In genomic region chr1:119051938-119052551, GRCm38 (mm10) we compare ENCODE assay signal across 8 mouse cellular contexts. TPM values are rescaled to one million over a fixed set of nuclear protein-coding genes. Genes with fewer than 3 reads are reported as not detected.
DNase-seq lines count a peak whose midpoint lies in the region; ATAC-seq and TF ChIP-seq lines count a peak whose summit lies in the region.

No protein-coding gene starts in this region.

- peak overlapping the region; percentile 69 for H3K4me3 ChIP-seq in embryonic facial prominence, embryonic 12.5 days
- peak overlapping the region; percentile 39 for H3K4me3 ChIP-seq in hindbrain, postnatal 0 days (ENCODE audit: low read length)
- H3K4me3 ChIP-seq in myocyte: peak overlapping the region; percentile 24
- no peak overlapping the region for H3K4me3 ChIP-seq in thymus, adult 2 months (ENCODE audit: control insufficient read depth, insufficient read depth, low read length)

- H3K27me3 ChIP-seq in embryonic facial prominence, embryonic 12.5 days: no peaks in the 10 kb centered on the region
- H3K27me3 ChIP-seq in hindbrain, postnatal 0 days (ENCODE audit: insufficient read depth, low read length): 0 out of 2 replicates have a peak, but pooled peaks cover 12% of the 10 kb centered on the region
- H3K27me3 ChIP-seq in myocyte (ENCODE audit: control insufficient read depth, insufficient read depth, insufficient read length): peaks cover 12% of the 10 kb centered on the region
- peaks cover 13% of the 10 kb centered on the region; the same call in 1 of the 2 replicates for H3K27me3 ChIP-seq in thymus, adult 2 months (ENCODE audit: control insufficient read depth, insufficient read depth, low read length)

- H3ac ChIP-seq in myocyte (ENCODE audit: control insufficient read depth, insufficient read length): no peak overlapping the region

- peaks cover 51% of the 10 kb centered on the region for H3K4me1 ChIP-seq in embryonic facial prominence, embryonic 12.5 days
- H3K4me1 ChIP-seq in hindbrain, postnatal 0 days (ENCODE audit: insufficient read depth, low read length): peaks cover 16% of the 10 kb centered on the region
- H3K4me1 ChIP-seq in thymus, adult 2 months (replicated peaks; ENCODE audit: control insufficient read depth, insufficient read depth, low read length): peaks cover 6% of the 10 kb centered on the region

- H3K36me3 ChIP-seq in embryonic facial prominence, embryonic 12.5 days: no peaks in the 10 kb centered on the region
- H3K36me3 ChIP-seq in hindbrain, postnatal 0 days (ENCODE audit: insufficient read depth, low read length): no peaks in the 10 kb centered on the region
- no peaks in the 10 kb centered on the region for H3K36me3 ChIP-seq in myocyte (ENCODE audit: control insufficient read depth, insufficient read depth)
- no peaks in the 10 kb centered on the region for H3K36me3 ChIP-seq in thymus, adult 2 months (ENCODE audit: control insufficient read depth, insufficient read depth, low read length)

- peak overlapping the region; percentile 77 for H3K4me2 ChIP-seq in embryonic facial prominence, embryonic 12.5 days (replicated peaks)
- H3K4me2 ChIP-seq in hindbrain, postnatal 0 days (ENCODE audit: low read depth, low read length): peak overlapping the region; percentile 91
- H3K4me2 ChIP-seq in myocyte (ENCODE audit: low read depth): peak overlapping the region; percentile 75

- no peak for TF ChIP-seq POLR2A in myocyte (IDR thresholded peaks at IDR 0.05; ENCODE audit: insufficient read length, low read depth)
- no peak for TF ChIP-seq POLR2A in thymus, adult 2 months (IDR thresholded peaks at IDR 0.05; ENCODE audit: control insufficient read depth, extremely low read depth, insufficient read depth, low read length, poor library complexity)

- no peak for TF ChIP-seq CTCF in hindbrain, postnatal 0 days (IDR thresholded peaks at IDR 0.05; ENCODE audit: low read depth)
- no peak for TF ChIP-seq CTCF in thymus, adult 2 months (IDR thresholded peaks at IDR 0.05; ENCODE audit: borderline replicate concordance, control insufficient read depth, extremely low read depth, insufficient read depth, low read length, poor library complexity)

- no peak for ATAC-seq in embryonic facial prominence, embryonic 12.5 days (ENCODE audit: insufficient number of reproducible peaks, insufficient read depth, low FRiP score, low TSS enrichment)
- no peak for ATAC-seq in hindbrain, postnatal 0 days

- no peaks in the 10 kb centered on the region for H3K9me3 ChIP-seq in embryonic facial prominence, embryonic 12.5 days
- no peaks in the 10 kb centered on the region for H3K9me3 ChIP-seq in hindbrain, postnatal 0 days (ENCODE audit: low read length)

- peak overlapping the region; percentile 79 for H3K9ac ChIP-seq in embryonic facial prominence, embryonic 12.5 days
- H3K9ac ChIP-seq in hindbrain, postnatal 0 days (replicated peaks; ENCODE audit: low read length): peak overlapping the region; percentile 57

- intact Hi-C loops in left cerebral cortex, postnatal 4 days (cut with DNase I): no loop called here
- intact Hi-C loops in left cerebral cortex, postnatal 36 days (cut with DNase I): loop anchor here (5.0 kb wide), 1 partner anchor 145 kb away; no protein-coding TSS in a partner anchor

- DNase-seq in left cerebral cortex, postnatal 4 days: peak; percentile 52
- DNase-seq in left cerebral cortex, postnatal 36 days (ENCODE audit: low spot score in 2 of 2): no peak
- DNase-seq in hindbrain, postnatal 0 days (ENCODE audit: low spot score): peak; percentile 62
- no peak for DNase-seq in thymus, adult 2 months
- DNase-seq in layer of hippocampus, postnatal 10 days (ENCODE audit: low spot score in 2 of 2): no peak
- DNase-seq in natural killer cell, adult 2 months (ENCODE audit: low spot score in 2 of 2): no peak

- under 1% methylated on average over 21 of the region's 21 CpGs for WGBS in embryonic facial prominence, embryonic 12.5 days
- under 1% methylated on average over 21 of the region's 21 CpGs for WGBS in hindbrain, postnatal 0 days
- 10% methylated on average over 21 of the region's 21 CpGs for WGBS in thymus, adult 2 months

- H3K79me2 ChIP-seq in myocyte (ENCODE audit: control insufficient read depth, insufficient read depth): no peaks in the 10 kb centered on the region

- peak overlapping the region; percentile 99 for H3K27ac ChIP-seq in embryonic facial prominence, embryonic 12.5 days
- H3K27ac ChIP-seq in hindbrain, postnatal 0 days: peak overlapping the region; percentile 71
- H3K27ac ChIP-seq in thymus, adult 2 months (ENCODE audit: control insufficient read depth, insufficient read depth, low read length): no peak overlapping the region

TF ChIP-seq in myocyte, 11 proteins besides CTCF, POLR2A, EP300 and RAD21:
- no peak for TF ChIP-seq E2F4 (IDR thresholded peaks at IDR 0.05; ENCODE audit: insufficient read depth)
- TF ChIP-seq USF1 (IDR thresholded peaks at IDR 0.05; ENCODE audit: low read depth): no peak
- TF ChIP-seq MYOG (IDR thresholded peaks at IDR 0.05; ENCODE audit: control insufficient read depth in 1 of 3, insufficient read depth in 1 of 3, insufficient read length in 2 of 3, low read depth in 2 of 3): no peak
- TF ChIP-seq TCF12 (IDR thresholded peaks at IDR 0.05; ENCODE audit: insufficient read depth, poor library complexity, severe bottlenecking): no peak
- TF ChIP-seq POLR2AphosphoS2 (IDR thresholded peaks at IDR 0.05; ENCODE audit: insufficient read length, low read depth): no peak

RNA-seq across cellular contexts. Expression of gene Gli2, which starts 1.4 kb away (rescaled TPM):
- total RNA-seq in left cerebral cortex, postnatal 4 days (2021): 1 to 10 TPM; 2.9 to 3.3 TPM
- 1 to 10 TPM; 3.2 to 4.8 TPM for total RNA-seq in left cerebral cortex, postnatal 36 days (2021)
- polyA plus RNA-seq in embryonic facial prominence, embryonic 12.5 days (2016; fragmentation: Nextera tagmentation; extraction: Ambion mirVana): 14.8 and 15.4 TPM in 2 replicates
- total RNA-seq in hindbrain, postnatal 0 days (2014; rRNA removed): 12.0 and 13.9 TPM in 2 replicates
- 2.0 and 3.0 TPM in 2 replicates for polyA plus RNA-seq in hindbrain, postnatal 0 days (2015; fragmentation: Nextera tagmentation; extraction: Ambion mirVana)
- polyA plus RNA-seq in myocyte (2012; fragmentation: generic; extraction: Trizol): 0.65 TPM
- polyA plus RNA-seq in thymus, adult 2 months (2012; rRNA removed): 1.6 and 2.4 TPM in 2 replicates
- total RNA-seq in layer of hippocampus, postnatal 10 days (2021): 1 to 10 TPM; 5.6 to 6.8 TPM

Comparison
In these comparisons a context has a peak if more than half of its experiments do, and no peak if none do; other contexts are left out.
1. DNase-seq: peak in left cerebral cortex, postnatal 4 days (single experiment) and hindbrain, postnatal 0 days (single experiment); none in left cerebral cortex, postnatal 36 days (0 of 2), thymus, adult 2 months (single experiment), layer of hippocampus, postnatal 10 days (0 of 2) and natural killer cell, adult 2 months (0 of 2).
2. Peak in every context shown above with its lines, with median percentiles within 50 percentile points of each other: H3K4me2 ChIP-seq.